Comparison of ENCODE assay signal across 22 mouse cellular contexts in the genomic region with DNA sequence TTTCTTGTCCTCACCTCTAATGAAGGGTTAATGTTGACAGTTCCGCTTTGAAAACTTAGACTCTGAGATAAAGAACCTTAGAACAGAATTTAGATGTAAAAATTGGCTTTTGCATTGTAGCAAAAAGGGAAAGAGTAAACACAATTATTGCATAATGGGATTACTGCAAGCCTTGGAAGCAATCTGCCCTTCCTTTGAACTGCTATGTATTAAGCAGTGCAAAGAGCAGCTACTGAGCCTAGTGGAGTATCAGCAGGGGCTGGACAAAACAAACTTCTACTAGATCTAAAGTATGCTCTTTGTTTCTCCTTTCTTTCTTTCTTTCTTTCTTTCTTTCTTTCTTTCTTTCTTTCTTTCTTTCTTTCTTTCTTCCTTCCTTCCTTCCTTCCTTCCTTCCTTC.
"Had no signal": no experiment of that assay in that cellular context is flagged by ENCODE, and none has a peak within 500 bp of the region (broad histone marks: within the 10 kb centered on the region; RNA-seq: fewer than 3 reads in every experiment).

No protein-coding gene starts in this region.

- H3K4me1 ChIP-seq: liver, embryonic 15.5 days; lung, embryonic 15.5 days; megakaryocyte, embryonic 14.5 days; midbrain, embryonic 15.5 days; neural tube, embryonic 12.5 days; neural tube, embryonic 15.5 days had no signal

- H3K4me3 ChIP-seq: left cerebral cortex, adult 2 months; liver, embryonic 15.5 days; lung, embryonic 15.5 days; megakaryocyte, embryonic 14.5 days; midbrain, embryonic 10.5 days; midbrain, embryonic 15.5 days; neural tube, embryonic 12.5 days; neural tube, embryonic 15.5 days had no signal

- DNase-seq: kidney, adult 2 months; kidney, postnatal 25 days; layer of hippocampus, postnatal 36 days; lung, postnatal 36 days; right cerebral cortex, adult 18-20 months; right cerebral cortex, postnatal 14 days; right cerebral cortex, postnatal 4 days; thymus, adult 2 months; thymus, postnatal 14 days; thymus, postnatal 4 days had no signal

- H3K9ac ChIP-seq: liver, embryonic 15.5 days; lung, embryonic 15.5 days; midbrain, embryonic 15.5 days; neural tube, embryonic 12.5 days; neural tube, embryonic 15.5 days had no signal

- H3K27me3 ChIP-seq: liver, embryonic 15.5 days; lung, embryonic 15.5 days; megakaryocyte, embryonic 14.5 days; midbrain, embryonic 15.5 days; neural tube, embryonic 12.5 days; neural tube, embryonic 15.5 days had no signal

- H3K9me3 ChIP-seq: liver, embryonic 15.5 days; lung, embryonic 15.5 days; midbrain, embryonic 10.5 days; midbrain, embryonic 15.5 days; neural tube, embryonic 12.5 days; neural tube, embryonic 15.5 days had no signal

- H3K36me3 ChIP-seq: liver, embryonic 15.5 days; lung, embryonic 15.5 days; midbrain, embryonic 10.5 days; midbrain, embryonic 15.5 days; neural tube, embryonic 12.5 days; neural tube, embryonic 15.5 days had no signal

- H3K4me2 ChIP-seq: liver, embryonic 11.5 days; liver, embryonic 15.5 days; lung, embryonic 15.5 days; midbrain, embryonic 15.5 days; neural tube, embryonic 12.5 days; neural tube, embryonic 15.5 days had no signal

- ATAC-seq: intestine, postnatal 0 days; midbrain, embryonic 15.5 days had no signal

- H3K27ac ChIP-seq: kidney, postnatal 0 days; left cerebral cortex, adult 2 months; liver, embryonic 15.5 days; lung, embryonic 15.5 days; midbrain, embryonic 15.5 days; neural tube, embryonic 12.5 days; neural tube, embryonic 15.5 days; stomach, postnatal 0 days had no signal
